Mouse (Mus musculus) limb, embryonic 15.5 days (tissue): ENCODE measurements around the gene Tmprss6. TPM values are rescaled to one million over a fixed set of nuclear protein-coding genes. Genes with fewer than 3 reads are reported as not detected.

Experiments used
- ATAC-seq: fragments of 200-750 bp; cut with Nextera tagmentation; 2 replicates; pipeline ENCODE4 v1.8.0; 2017; ENCODE audit warnings: low read depth, moderate TSS enrichment; ENCODE audit not compliant: insufficient number of reproducible peaks, low FRiP score, low TSS enrichment
- H3K27ac ChIP-seq: fragments of 300-500 bp; sonication (generic); 2 replicates; pipeline ENCODE4 v1.5.1; 2015; ENCODE audit warnings: moderate library complexity, mild to moderate bottlenecking, inconsistent platforms
- H3K27me3 ChIP-seq: fragments of 300-500 bp; sonication (generic); 2 replicates; pipeline ENCODE4 v1.6.1; 2015; ENCODE audit warnings: inconsistent platforms
- H3K36me3 ChIP-seq: fragments of 300-500 bp; sonication (generic); 2 replicates; pipeline ENCODE4 v1.6.1; 2015; ENCODE audit warnings: inconsistent platforms
- H3K4me1 ChIP-seq: fragments of 300-500 bp; sonication (generic); 2 replicates; pipeline ENCODE4 v1.6.1; 2015; ENCODE audit warnings: inconsistent platforms
- H3K4me2 ChIP-seq: fragments of 300-500 bp; sonication (generic); 2 replicates; pipeline ENCODE4 v1.6.1; 2015; ENCODE audit warnings: mild to moderate bottlenecking, inconsistent platforms
- H3K4me3 ChIP-seq: fragments of 300-500 bp; sonication (generic); 2 replicates; pipeline ENCODE4 v1.5.1; 2015; ENCODE audit warnings: mild to moderate bottlenecking, inconsistent platforms
- H3K9ac ChIP-seq: fragments of 300-500 bp; sonication (generic); 2 replicates; pipeline ENCODE4 v1.6.1; 2015; ENCODE audit warnings: inconsistent platforms
- H3K9me3 ChIP-seq: fragments of 300-500 bp; sonication (generic); 2 replicates; pipeline ENCODE4 v1.6.1; 2016; ENCODE audit warnings: inconsistent platforms
- WGBS: fragments of 180-500 bp; shearing (Covaris S2); methylation state at CpG from one replicate; pipeline ENCODE4 v1.1.7; 2015; 5-methylcytosine and 5-hydroxymethylcytosine counted together
- polyA plus RNA-seq: library from polyadenylated mRNA; unstranded; fragments of >200 nt; fragmentation: Nextera tagmentation; extraction: Ambion mirVana; gene quantifications from 2 replicates; pipeline ENCODE4 v1.2.1, GENCODE M21; 2015

The Tmprss6 gene
- polyA plus RNA-seq, 1 experiment from 2014 or later, result 0.24 TPM

DNA sequence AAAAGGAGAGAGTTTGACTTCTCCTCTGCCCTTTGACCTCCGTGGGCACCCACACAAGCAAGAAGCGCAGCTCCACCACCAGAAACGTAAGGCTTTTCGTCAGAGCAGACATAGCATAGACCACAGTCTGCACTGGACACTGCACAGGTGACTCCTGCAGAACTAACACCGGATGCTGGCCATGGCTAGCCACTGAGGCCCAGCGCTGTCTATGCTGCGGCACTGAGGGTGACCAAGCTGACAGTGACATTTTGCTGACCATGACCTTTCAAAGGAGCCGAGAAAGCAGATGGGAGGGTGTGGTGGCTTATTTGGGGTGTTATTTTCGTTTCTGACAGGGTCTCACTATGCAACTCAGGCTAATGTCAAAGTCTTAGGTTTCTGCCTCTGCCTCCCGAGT, 11.2 kb downstream of the Tmprss6 start:
- ATAC-seq, result no peak
- Histone ChIP-seq H3K4me3 (no peak overlapping the region), H3K4me2 (no peak overlapping the region), H3K9ac (no peak overlapping the region), H3K9me3 (no peaks in the 10 kb centered on the region), H3K36me3 (no peaks in the 10 kb centered on the region), H3K27me3 (no peaks in the 10 kb centered on the region), H3K27ac (no peak overlapping the region), H3K4me1 (peaks cover 11% of the 10 kb centered on the region; the same call in 1 of the 2 replicates)
- 76% methylated on average over 10 of the region's 10 CpGs for WGBS

DNA sequence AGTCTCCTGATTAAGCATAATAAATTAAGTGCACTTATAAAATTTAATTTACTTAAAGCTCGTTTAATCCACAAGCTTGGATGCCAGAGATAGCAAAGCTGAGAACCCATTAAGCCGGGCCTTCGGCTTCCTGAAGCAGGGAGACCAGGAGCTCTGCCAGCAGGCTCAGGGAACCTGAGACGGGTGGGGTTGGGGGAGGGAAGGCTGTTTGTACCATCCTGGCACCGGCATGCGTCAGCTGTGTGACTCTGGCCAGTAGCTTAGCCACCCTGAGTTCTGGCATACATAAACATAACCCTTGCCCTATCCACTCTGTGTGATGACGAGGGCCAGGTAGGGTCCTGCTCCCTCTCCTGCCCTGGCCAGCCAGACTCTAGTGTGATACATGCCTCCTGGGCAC, 12.4 kb downstream of the Tmprss6 start:
- no peak for ATAC-seq
- H3K4me2 ChIP-seq, result no peak overlapping the region
- no peak overlapping the region for H3K4me3 ChIP-seq
- H3K27ac ChIP-seq, result no peak overlapping the region
- H3K9ac ChIP-seq, result no peak overlapping the region
- H3K36me3 ChIP-seq, result no peaks in the 10 kb centered on the region
- 35% methylated on average over 7 of the region's 7 CpGs for WGBS
- no peaks in the 10 kb centered on the region for H3K9me3 ChIP-seq
- no peaks in the 10 kb centered on the region for H3K27me3 ChIP-seq
- peaks cover 11% of the 10 kb centered on the region; the same call in 1 of the 2 replicates for H3K4me1 ChIP-seq

DNA sequence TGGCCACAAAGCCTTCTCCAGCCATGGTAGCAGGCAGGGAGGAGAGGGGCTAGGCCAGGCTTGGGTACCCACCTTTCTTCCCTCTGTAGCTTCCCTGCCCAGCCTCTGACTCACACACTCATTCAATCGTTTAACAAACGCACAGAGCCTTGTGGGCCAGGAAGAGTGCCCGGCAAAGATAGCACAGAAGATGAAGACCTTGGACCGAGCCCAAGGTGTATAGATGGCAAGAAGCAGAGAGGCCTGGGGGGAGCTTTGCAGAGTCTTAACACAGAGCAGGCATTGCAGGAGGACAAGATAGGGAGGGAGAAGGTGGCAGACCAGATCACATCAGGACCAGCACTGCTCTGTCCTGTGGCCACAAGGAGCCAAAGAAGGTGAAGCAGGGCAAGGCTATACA, 13.3 kb downstream of the Tmprss6 start:
- ATAC-seq, result no peak; the same call in 1 of the 2 replicates
- Histone ChIP-seq H3K4me2 (no peak overlapping the region), H3K9ac (no peak overlapping the region), H3K9me3 (no peaks in the 10 kb centered on the region), H3K36me3 (no peaks in the 10 kb centered on the region), H3K27ac (no peak overlapping the region), H3K4me1 (peaks cover 14% of the 10 kb centered on the region), H3K27me3 (no peaks in the 10 kb centered on the region), H3K4me3 (no peak overlapping the region)
- 73% methylated on average over 4 of the region's 4 CpGs for WGBS

DNA sequence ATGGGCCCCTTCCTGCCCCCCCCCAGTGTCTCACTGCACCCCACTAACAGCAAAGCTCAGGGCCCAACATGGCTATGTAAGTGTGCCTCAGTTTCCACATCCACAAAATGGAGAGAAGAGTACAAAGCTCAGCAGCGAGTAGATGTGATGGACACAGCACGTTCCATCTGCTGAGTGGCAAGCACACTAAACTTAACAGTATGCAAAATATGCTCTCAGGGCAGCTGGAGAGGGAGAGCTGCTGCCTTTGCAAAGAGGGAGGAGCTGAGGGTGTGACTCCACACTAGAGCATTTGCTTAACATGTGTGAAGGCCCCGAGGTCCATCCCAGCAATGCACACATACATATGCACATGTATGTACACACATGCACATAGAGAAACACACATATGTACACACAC, 15.5 kb downstream of the Tmprss6 start:
- H3K4me2 ChIP-seq, result no peak overlapping the region
- H3K4me1 ChIP-seq, result peaks cover 23% of the 10 kb centered on the region
- no peak overlapping the region for H3K27ac ChIP-seq
- ATAC-seq, result no peak
- H3K9ac ChIP-seq, result no peak overlapping the region
- H3K4me3 ChIP-seq, result no peak overlapping the region
- H3K9me3 ChIP-seq, result no peaks in the 10 kb centered on the region
- H3K36me3 ChIP-seq, result no peaks in the 10 kb centered on the region
- WGBS, result 69% methylated on average over 3 of the region's 3 CpGs
- no peaks in the 10 kb centered on the region for H3K27me3 ChIP-seq

DNA sequence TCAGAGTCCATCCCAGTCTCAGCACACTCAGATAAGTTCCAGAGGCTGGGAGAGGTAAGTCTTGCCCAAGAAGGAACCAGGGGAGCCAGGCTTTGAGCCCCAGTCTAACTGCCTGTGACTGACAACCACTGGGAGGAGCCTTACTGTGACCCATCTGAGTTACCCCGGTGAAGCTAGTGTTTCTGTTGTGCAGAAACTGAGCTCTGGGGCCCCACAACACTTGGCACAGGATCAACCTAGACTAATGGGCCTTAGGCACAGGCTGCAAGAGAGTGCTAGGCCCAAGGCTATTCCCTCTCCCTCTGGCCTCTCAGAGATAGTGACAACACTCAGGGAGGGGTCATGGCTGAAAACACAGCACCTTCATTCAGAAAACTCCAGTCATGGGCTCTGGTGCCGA, 17.2 kb downstream of the Tmprss6 start:
- 64% methylated on average over 2 of the region's 2 CpGs for WGBS

DNA sequence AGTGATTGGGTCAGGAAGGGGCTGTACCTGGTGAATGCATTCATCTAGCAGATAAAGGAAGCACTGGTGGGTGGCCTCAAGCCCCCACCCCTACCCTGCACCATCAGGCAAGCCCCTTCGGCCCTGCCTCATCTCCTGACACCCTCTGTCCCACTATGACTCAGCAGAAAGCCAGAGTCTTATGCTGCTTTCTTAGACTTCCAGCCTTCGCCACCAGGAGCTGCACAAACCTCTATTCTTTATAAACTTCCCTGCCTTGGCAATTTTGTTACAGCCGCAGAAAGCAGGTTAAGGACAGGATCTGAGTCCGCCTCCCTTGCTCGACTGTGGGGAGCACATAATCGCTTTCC, 18.0 kb downstream of the Tmprss6 start:
- Histone ChIP-seq H3K4me1 (peaks cover 24% of the 10 kb centered on the region), H3K9ac (no peak overlapping the region), H3K27me3 (no peaks in the 10 kb centered on the region), H3K9me3 (no peaks in the 10 kb centered on the region), H3K27ac (peak overlapping the region; percentile 51), H3K4me2 (no peak overlapping the region), H3K36me3 (no peaks in the 10 kb centered on the region), H3K4me3 (no peak overlapping the region)
- 81% methylated on average over 6 of the region's 6 CpGs for WGBS
- no peak for ATAC-seq

More for the DNA sequence above, 17.2 kb downstream of the Tmprss6 start:
- peaks cover 27% of the 10 kb centered on the region for H3K4me1 ChIP-seq
- H3K4me2 ChIP-seq, result no peak overlapping the region
- no peak overlapping the region for H3K27ac ChIP-seq
- no peak for ATAC-seq
- no peak overlapping the region for H3K4me3 ChIP-seq
- H3K27me3 ChIP-seq, result no peaks in the 10 kb centered on the region
- no peaks in the 10 kb centered on the region for H3K36me3 ChIP-seq
- no peaks in the 10 kb centered on the region for H3K9me3 ChIP-seq
- no peak overlapping the region for H3K9ac ChIP-seq

DNA sequence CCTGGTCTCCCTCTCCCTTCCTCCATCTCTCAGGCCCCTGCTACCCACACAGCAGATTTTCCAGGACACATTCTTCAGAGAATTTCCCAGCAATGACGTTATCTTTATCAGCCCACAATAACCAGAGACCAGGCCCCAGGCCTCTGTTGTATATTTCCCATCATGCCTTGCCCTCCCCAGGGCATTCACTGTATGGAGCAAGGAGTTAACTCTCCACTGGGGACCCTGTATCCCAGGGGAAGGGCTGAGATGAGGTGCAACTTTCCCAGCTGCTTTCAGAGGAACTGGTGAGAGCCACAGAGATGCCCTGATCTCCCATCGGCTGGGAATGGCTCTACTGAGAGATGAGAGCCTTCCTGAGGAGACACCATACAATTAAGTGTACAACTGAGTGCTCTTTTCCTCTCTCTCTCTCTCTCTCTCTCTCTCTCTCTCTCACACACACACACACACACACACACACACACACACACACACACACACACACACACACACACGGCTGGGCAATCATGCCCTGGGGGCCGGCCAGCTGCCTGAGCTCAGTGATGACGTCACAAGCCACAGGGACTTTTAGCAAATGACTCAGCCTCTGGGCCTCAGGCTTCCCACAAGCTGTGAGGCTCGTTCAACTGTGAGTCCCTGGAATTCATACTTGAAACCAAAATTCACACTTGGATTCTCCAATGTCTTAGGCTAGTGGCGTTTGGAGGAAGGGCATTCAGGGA, 18.6 kb downstream of the Tmprss6 start:
- Histone ChIP-seq H3K4me3 (no peak overlapping the region), H3K36me3 (no peaks in the 10 kb centered on the region), H3K27ac (peak overlapping the region; percentile 51), H3K27me3 (no peaks in the 10 kb centered on the region), H3K9ac (no peak overlapping the region), H3K9me3 (no peaks in the 10 kb centered on the region), H3K4me1 (peaks cover 20% of the 10 kb centered on the region), H3K4me2 (no peak overlapping the region)
- ATAC-seq, result no peak
- WGBS, result 32% methylated on average over 7 of the region's 7 CpGs

DNA sequence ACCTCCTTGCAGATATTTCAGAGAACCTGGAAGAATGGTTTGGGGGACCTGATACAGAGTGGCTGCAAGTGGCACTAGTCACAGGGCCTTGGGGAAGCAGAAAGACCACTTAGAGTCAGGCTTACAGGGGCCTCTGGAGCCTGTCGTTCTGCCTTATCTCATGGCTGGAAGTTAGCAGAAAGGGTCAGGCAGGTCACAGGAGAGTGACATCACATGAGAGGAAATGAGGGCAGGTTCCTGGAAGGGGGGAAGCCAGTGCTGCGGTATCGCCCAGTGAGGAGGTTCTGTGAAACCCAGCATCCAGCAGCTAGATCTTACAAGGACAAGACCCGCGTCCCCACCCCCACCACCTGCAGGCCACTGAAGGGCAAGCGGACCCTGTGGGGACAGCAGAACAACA, 19.3 kb downstream of the Tmprss6 start:
- H3K36me3 ChIP-seq, result no peaks in the 10 kb centered on the region
- H3K9me3 ChIP-seq, result no peaks in the 10 kb centered on the region
- peak overlapping the region; percentile 51; the same call in 1 of the 2 replicates for H3K27ac ChIP-seq
- no peak for ATAC-seq
- no peak overlapping the region for H3K4me2 ChIP-seq
- peaks cover 20% of the 10 kb centered on the region for H3K4me1 ChIP-seq
- 66% methylated on average over 6 of the region's 6 CpGs for WGBS
- no peak overlapping the region for H3K9ac ChIP-seq
- no peaks in the 10 kb centered on the region for H3K27me3 ChIP-seq
- H3K4me3 ChIP-seq, result no peak overlapping the region

DNA sequence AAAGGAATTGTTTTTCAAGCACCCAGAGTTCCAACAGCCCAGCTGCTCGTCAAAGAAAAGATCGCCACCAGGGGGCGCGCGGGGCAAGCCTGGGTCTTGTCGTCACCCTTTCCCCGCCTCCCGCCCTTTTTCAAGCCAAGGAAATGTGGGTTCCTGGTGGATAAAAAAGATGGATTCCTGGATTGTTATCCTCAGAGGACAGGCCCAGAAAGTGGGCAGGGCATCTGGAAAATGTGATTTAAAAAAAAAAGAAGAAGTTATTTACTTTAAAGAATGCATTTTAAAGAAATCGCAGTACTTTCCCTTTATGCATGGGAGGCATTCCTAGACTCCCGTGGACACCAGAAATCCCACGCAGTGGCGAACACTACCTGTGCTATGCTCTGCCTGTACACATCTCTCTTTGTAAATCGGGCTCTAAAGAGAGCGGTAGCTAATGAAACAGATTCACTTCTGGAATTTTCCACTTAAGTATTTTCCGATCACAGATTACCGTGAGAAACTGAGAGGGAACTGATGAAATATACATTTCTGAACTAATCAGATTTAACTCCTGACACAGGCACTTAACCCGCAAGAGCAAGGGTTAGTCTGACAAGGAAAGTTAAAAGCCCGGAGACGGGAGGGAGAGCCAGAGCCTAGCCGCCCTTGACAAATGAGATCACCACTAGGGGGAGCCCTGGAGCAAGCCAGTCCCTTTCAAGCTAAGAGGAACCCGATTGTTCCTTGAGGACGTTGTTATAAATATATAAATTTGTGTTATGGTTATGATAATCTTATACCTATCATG, 20.5 kb downstream of the Tmprss6 start:
- peak overlapping the region; percentile 90 for H3K27ac ChIP-seq
- no peaks in the 10 kb centered on the region for H3K9me3 ChIP-seq
- H3K4me3 ChIP-seq, result peak overlapping the region; percentile 37
- no peaks in the 10 kb centered on the region for H3K36me3 ChIP-seq
- no peaks in the 10 kb centered on the region for H3K27me3 ChIP-seq
- WGBS, result 1% methylated on average over 22 of the region's 22 CpGs
- H3K9ac ChIP-seq, result peak overlapping the region; percentile 17; the same call in 1 of the 2 replicates
- peak overlapping the region; percentile 75 for H3K4me2 ChIP-seq
- H3K4me1 ChIP-seq, result peaks cover 20% of the 10 kb centered on the region
- ATAC-seq, result no peak

DNA sequence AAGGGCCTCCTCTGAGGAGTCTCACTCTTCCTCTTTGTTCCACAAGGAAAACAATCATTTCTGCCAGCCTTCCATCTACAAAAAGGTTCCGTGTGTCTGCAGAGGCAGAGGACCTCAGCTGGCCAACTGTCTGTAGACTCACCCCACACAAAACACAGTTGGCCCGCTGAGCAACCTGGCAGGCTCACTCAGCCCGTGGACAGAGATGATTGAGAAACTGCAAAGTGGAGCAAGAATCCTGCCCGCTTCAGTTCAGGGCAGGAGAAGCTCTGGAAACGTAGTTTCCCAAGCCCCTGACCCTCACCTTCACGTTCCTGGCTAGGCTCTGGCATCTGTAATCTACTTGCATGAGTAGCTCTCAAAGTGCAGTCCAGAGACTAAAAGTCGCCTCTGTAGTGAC, 21.3 kb downstream of the Tmprss6 start:
- peaks cover 16% of the 10 kb centered on the region for H3K4me1 ChIP-seq
- ATAC-seq, result no peak
- H3K9ac ChIP-seq, result no peak overlapping the region
- H3K27ac ChIP-seq, result no peak overlapping the region; the same call in 1 of the 2 replicates
- H3K9me3 ChIP-seq, result no peaks in the 10 kb centered on the region
- H3K27me3 ChIP-seq, result no peaks in the 10 kb centered on the region
- no peak overlapping the region for H3K4me2 ChIP-seq
- no peaks in the 10 kb centered on the region; the same call in 1 of the 2 replicates for H3K36me3 ChIP-seq
- 47% methylated on average over 7 of the region's 7 CpGs for WGBS
- H3K4me3 ChIP-seq, result no peak overlapping the region

DNA sequence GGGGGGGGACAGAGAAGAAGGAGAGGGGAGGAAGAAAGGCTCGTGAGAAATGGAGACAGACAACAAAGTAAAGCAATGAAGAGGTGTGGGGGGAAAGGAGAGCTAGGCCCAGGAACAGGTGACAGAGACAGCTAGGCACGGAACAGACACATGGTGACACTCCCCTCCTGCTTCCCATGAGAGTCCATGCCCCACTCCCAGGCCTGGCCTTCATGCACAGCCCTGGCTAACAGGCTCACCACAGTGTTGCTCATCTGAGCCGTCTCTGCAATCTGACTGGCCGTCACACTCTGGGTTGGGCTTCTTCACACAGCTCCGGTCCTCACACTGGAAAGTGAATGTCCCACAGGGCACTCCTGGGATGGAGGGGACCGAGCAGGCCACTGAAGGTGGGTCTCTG, 24.6 kb downstream of the Tmprss6 start:
- H3K36me3 ChIP-seq, result no peaks in the 10 kb centered on the region; the same call in 1 of the 2 replicates
- no peak overlapping the region for H3K4me3 ChIP-seq
- no peak for ATAC-seq
- no peak overlapping the region for H3K9ac ChIP-seq
- 48% methylated on average over 6 of the region's 6 CpGs for WGBS
- H3K27ac ChIP-seq, result no peak overlapping the region
- no peaks in the 10 kb centered on the region for H3K9me3 ChIP-seq
- H3K27me3 ChIP-seq, result no peaks in the 10 kb centered on the region
- H3K4me2 ChIP-seq, result no peak overlapping the region
- 0 out of 2 replicates have a peak, but pooled peaks cover 8% of the 10 kb centered on the region for H3K4me1 ChIP-seq

DNA sequence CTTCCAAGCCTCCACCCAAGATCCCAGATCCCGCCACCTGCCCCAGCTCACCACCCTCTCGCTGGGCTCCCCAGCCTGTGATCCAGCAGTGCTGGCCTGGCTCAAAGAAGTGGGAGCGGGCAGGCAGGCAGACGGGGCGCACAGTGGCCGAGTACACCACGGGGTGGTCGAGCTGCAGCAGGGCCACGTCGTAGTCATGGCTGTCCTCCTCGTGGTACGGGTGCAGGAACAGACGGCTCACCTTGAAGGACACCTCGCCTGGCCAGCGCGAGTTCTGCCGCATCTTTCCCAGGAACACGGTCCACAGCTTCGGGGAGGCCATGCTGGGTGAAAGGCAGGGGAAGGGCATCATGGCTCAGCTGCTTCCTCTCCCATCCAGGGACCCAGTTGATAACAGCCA, 26.2 kb downstream of the Tmprss6 start:
- H3K27me3 ChIP-seq, result 0 out of 2 replicates have a peak, but pooled peaks cover 2% of the 10 kb centered on the region
- no peak overlapping the region for H3K9ac ChIP-seq
- H3K4me2 ChIP-seq, result no peak overlapping the region
- no peaks in the 10 kb centered on the region; the same call in 1 of the 2 replicates for H3K36me3 ChIP-seq
- 91% methylated on average over 19 of the region's 19 CpGs for WGBS
- ATAC-seq, result no peak
- H3K27ac ChIP-seq, result no peak overlapping the region
- H3K4me1 ChIP-seq, result peaks cover 15% of the 10 kb centered on the region
- H3K9me3 ChIP-seq, result no peaks in the 10 kb centered on the region
- H3K4me3 ChIP-seq, result no peak overlapping the region
